Mouse (Mus musculus): ENCODE results near the gene Acad11.

DNA sequence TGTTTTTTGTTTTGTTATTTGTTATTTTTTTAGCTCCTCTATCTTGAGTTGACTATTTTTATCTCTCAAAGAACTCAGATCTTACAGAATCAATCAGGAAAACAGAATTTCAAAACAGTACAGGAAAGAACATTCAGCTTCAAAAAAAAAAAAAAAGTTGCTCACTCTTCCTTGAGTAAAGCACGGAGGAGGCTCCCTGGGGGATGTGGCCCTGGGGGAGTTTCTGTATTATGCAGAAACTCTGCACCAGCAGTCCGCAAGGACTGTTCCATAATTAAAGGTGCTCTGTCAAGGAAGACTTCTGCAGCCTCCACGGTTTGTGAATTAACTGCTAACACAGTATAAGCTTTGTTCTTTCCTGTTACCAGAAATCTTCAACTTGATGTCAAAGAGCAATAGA lies 38.3 kb downstream of the Acad11 start:
- TF ChIP-seq POLR2A (IDR thresholded peaks at IDR 0.05; ENCODE audit: low read depth, low read length) (no peak), CTCF (conservative IDR thresholded peaks at IDR 0.05; ENCODE audit: insufficient read depth, insufficient read length, low read depth, low read length) (no peak)
